Comparison of ENCODE assay signal across 9 mouse cellular contexts in the genomic region with DNA sequence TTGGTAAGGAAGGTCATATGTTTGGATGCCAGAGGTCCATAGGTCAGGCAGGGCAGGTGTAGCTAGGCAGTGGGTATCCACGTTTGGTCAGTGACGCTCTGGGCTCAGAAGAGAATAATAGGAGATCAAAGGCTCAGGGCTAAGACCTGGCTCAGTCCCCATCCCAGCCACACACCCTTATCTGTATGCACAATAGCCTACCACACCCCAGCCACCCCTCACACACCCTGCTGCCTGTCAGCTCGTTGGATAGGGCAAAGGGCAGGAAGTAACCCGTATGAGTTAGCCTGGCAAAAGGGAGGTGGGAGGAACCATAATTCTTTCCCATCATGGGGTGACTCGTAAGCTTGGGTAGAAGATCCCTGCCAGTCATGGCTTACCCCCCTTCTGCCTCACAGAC. TPM values are rescaled to one million over a fixed set of nuclear protein-coding genes. Genes with fewer than 3 reads are reported as not detected.
A peak's percentile ranks its signal among the peaks of the same experiment; 100 is the strongest.
DNase-seq lines count a peak whose midpoint lies in the region; ATAC-seq lines count a peak whose summit lies in the region.
"Had no signal": no experiment of that assay in that cellular context is flagged by ENCODE, and none has a peak within 500 bp of the region (broad histone marks: within the 10 kb centered on the region; RNA-seq: fewer than 3 reads in every experiment).

No protein-coding gene starts in this region.

- peak overlapping the region; percentile 47; the same call in 1 of the 2 replicates for H3K27ac ChIP-seq in brown adipose tissue, adult 24 weeks (replicated peaks; ENCODE audit: low read depth, low read length)
- H3K27ac ChIP-seq in neural tube, embryonic 15.5 days (replicated peaks), result peak overlapping the region; percentile 46; the same call in 1 of the 2 replicates

- H3K9me3 ChIP-seq in neural tube, embryonic 15.5 days (replicated peaks), result no peaks in the 10 kb centered on the region

- H3K4me1 ChIP-seq in brown adipose tissue, adult 24 weeks (ENCODE audit: control insufficient read depth, insufficient read depth, insufficient read length, low read length), result peaks cover 46% of the 10 kb centered on the region
- peaks cover 70% of the 10 kb centered on the region for H3K4me1 ChIP-seq in neural tube, embryonic 15.5 days

- H3K27me3 ChIP-seq in neural tube, embryonic 15.5 days (replicated peaks), result no peaks in the 10 kb centered on the region

- H3K4me2 ChIP-seq in neural tube, embryonic 15.5 days, result peak overlapping the region; percentile 3; the same call in 1 of the 2 replicates

- peak; percentile 23 to 35; a peak in 3 of 4 replicates for ATAC-seq in hematopoietic stem cell, adult 5-6 weeks (replicated peaks in 1 of 2; ENCODE audit: insufficient read depth in 1 of 2, low FRiP score in 2 of 2, low TSS enrichment in 1 of 2, low read depth in 1 of 2, poor library complexity in 2 of 2, severe bottlenecking in 2 of 2)
- ATAC-seq in neural tube, embryonic 15.5 days (ENCODE audit: low FRiP score), result no peak

- 57% methylated on average over 5 of the region's 5 CpGs for WGBS in neural tube, embryonic 15.5 days

- H3K36me3 ChIP-seq in neural tube, embryonic 15.5 days, result peaks cover 55% of the 10 kb centered on the region

- H3K9ac ChIP-seq in neural tube, embryonic 15.5 days (replicated peaks), result no peak overlapping the region

- DNase-seq in lung, adult 18-20 months, result peak; percentile 32 to 56
- DNase-seq in lung, postnatal 25 days (ENCODE audit: low spot score), result no peak
- no peak for DNase-seq in ovary, postnatal 14 days (ENCODE audit: low spot score)
- no peak for DNase-seq in T-cell, adult 2 months (ENCODE audit: low spot score)

- 0 out of 2 replicates have a peak overlapping the region, but pooled peaks have one; percentile 3 for H3K4me3 ChIP-seq in brown adipose tissue, adult 24 weeks (ENCODE audit: insufficient read depth, low read depth, low read length)
- no peak overlapping the region for H3K4me3 ChIP-seq in neural tube, embryonic 15.5 days (replicated peaks)

RNA-seq across cellular contexts. Expression of a gene that starts 6.8 kb away (rescaled TPM):
- 70.8 and 83.5 TPM in 2 replicates for polyA plus RNA-seq in brown adipose tissue, adult 24 weeks (2012; ENCODE audit: insufficient read depth, insufficient read length, missing spikeins)
- total RNA-seq in hematopoietic stem cell, adult 5-6 weeks (2017), result 159 and 240 TPM in 2 replicates
- polyA plus RNA-seq in neural tube, embryonic 15.5 days (2015; fragmentation: Nextera tagmentation; extraction: Ambion mirVana), result 18.8 TPM in 2 replicates

RNA-seq across cellular contexts. Expression of a gene that starts 12.1 kb away (rescaled TPM):
- polyA plus RNA-seq in brown adipose tissue, adult 24 weeks (2012; ENCODE audit: insufficient read depth, insufficient read length, missing spikeins), result 0.59 and 0.67 TPM in 2 replicates
- total RNA-seq in hematopoietic stem cell, adult 5-6 weeks (2017), result 2.6 and 6.1 TPM in 2 replicates
- 139 and 167 TPM in 2 replicates for polyA plus RNA-seq in neural tube, embryonic 15.5 days (2015; fragmentation: Nextera tagmentation; extraction: Ambion mirVana)

RNA-seq across cellular contexts. Expression of a gene that starts 21.5 kb away (rescaled TPM):
- 6.5 and 6.9 TPM in 2 replicates for polyA plus RNA-seq in brown adipose tissue, adult 24 weeks (2012; ENCODE audit: insufficient read depth, insufficient read length, missing spikeins)
- total RNA-seq in hematopoietic stem cell, adult 5-6 weeks (2017), result not detected in 2 replicates
- polyA plus RNA-seq in neural tube, embryonic 15.5 days (2015; fragmentation: Nextera tagmentation; extraction: Ambion mirVana), result 0.77 and 1.4 TPM in 2 replicates
- total RNA-seq: granulocyte monocyte progenitor cell, adult 5-6 weeks had no signal

RNA-seq across cellular contexts. Expression of a gene that starts 30.2 kb away (rescaled TPM):
- polyA plus RNA-seq in brown adipose tissue, adult 24 weeks (2012; ENCODE audit: insufficient read depth, insufficient read length, missing spikeins), result not detected in 2 replicates
- total RNA-seq in hematopoietic stem cell, adult 5-6 weeks (2017), result not detected in 2 replicates
- polyA plus RNA-seq in neural tube, embryonic 15.5 days (2015; fragmentation: Nextera tagmentation; extraction: Ambion mirVana), result not detected in 2 replicates
- total RNA-seq: granulocyte monocyte progenitor cell, adult 5-6 weeks; left cerebral cortex, postnatal 36 days had no signal

RNA-seq across cellular contexts. Expression of a gene that starts 43.6 kb away (rescaled TPM):
- polyA plus RNA-seq in brown adipose tissue, adult 24 weeks (2012; ENCODE audit: insufficient read depth, insufficient read length, missing spikeins), result 224 and 274 TPM in 2 replicates
- total RNA-seq in hematopoietic stem cell, adult 5-6 weeks (2017), result 3.3 and 4.1 TPM in 2 replicates
- polyA plus RNA-seq in neural tube, embryonic 15.5 days (2015; fragmentation: Nextera tagmentation; extraction: Ambion mirVana), result 24.9 and 27.1 TPM in 2 replicates

Comparison
In these comparisons a context has a peak if more than half of its experiments do, and no peak if none do; other contexts are left out.
1. DNase-seq: peak in lung, adult 18-20 months (2 of 2); none in lung, postnatal 25 days (single experiment), ovary, postnatal 14 days (single experiment) and T-cell, adult 2 months (single experiment).
2. RNA of a gene that starts 12.1 kb away (polyA plus RNA-seq): 139 to 167 TPM in neural tube, embryonic 15.5 days; 0.59 to 0.67 TPM in brown adipose tissue, adult 24 weeks; every median in the first group is over 10 times any median in the second.